Mouse (Mus musculus) kidney, adult 2 months (tissue): ENCODE results near the gene Krt9.

Experiments used
- CTCF ChIP-seq: fragments of 200-500 bp; conservative IDR thresholded peaks from 2 replicates; pipeline ENCODE4 v1.5.1; 2011; ENCODE audit warnings: low read depth, mild to moderate bottlenecking, control low read depth, low read length, moderate library complexity, mixed read lengths; ENCODE audit not compliant: insufficient read depth, insufficient read length
- POLR2A ChIP-seq: fragments of 200-500 bp; IDR thresholded peaks from one replicate; pipeline ENCODE4 v1.6.1; 2011; ENCODE audit warnings: low read depth, low read length, control low read depth

- TF ChIP-seq CTCF (no peak), POLR2A (no peak)
Observed at GRCm38 (mm10) chr11:100137693-100138092, 55.4 kb downstream of the Krt9 start.
